Mouse (Mus musculus): ENCODE measurements around the gene Skil. TPM values are rescaled to one million over a fixed set of nuclear protein-coding genes. Genes with fewer than 3 reads are reported as not detected.

The Skil gene
- polyA plus RNA-seq, 1 experiment from 2014 or later = 30.2 TPM

GRCm38 (mm10) chr3:31061103-31061785, 33.6 kb upstream of the Skil start:
- H3K27ac ChIP-seq (ENCODE audit: poor library complexity, severe bottlenecking) = no peak overlapping the region
- 73% methylated on average over 20 of the region's 20 CpGs for WGBS
- no peak overlapping the region for H3K9ac ChIP-seq
- H3K36me3 ChIP-seq = no peaks in the 10 kb centered on the region
- ATAC-seq (ENCODE audit: insufficient number of reproducible peaks, low FRiP score) = no peak
- no peak overlapping the region for H3K4me3 ChIP-seq
- no peak overlapping the region for H3K4me2 ChIP-seq
- no peaks in the 10 kb centered on the region for H3K27me3 ChIP-seq (replicated peaks)
- no peaks in the 10 kb centered on the region for H3K4me1 ChIP-seq (replicated peaks)
- H3K9me3 ChIP-seq (replicated peaks) = no peaks in the 10 kb centered on the region

- Histone ChIP-seq H3K9me3 (replicated peaks) (no peaks in the 10 kb centered on the region), H3K4me3 (no peak overlapping the region), H3K4me1 (replicated peaks) (no peaks in the 10 kb centered on the region), H3K4me2 (no peak overlapping the region), H3K27me3 (replicated peaks) (no peaks in the 10 kb centered on the region), H3K9ac (no peak overlapping the region), H3K36me3 (no peaks in the 10 kb centered on the region), H3K27ac (ENCODE audit: poor library complexity, severe bottlenecking) (no peak overlapping the region)
- no peak for ATAC-seq (ENCODE audit: insufficient number of reproducible peaks, low FRiP score)
- 81% methylated on average over 4 of the region's 4 CpGs for whole genome bisulfite sequencing
These were observed 33.1 kb upstream of the Skil start for GRCm38 (mm10) chr3:31061786-31062120.

GRCm38 (mm10) chr3:31062325-31062724, 32.5 kb upstream of the Skil start:
- Histone ChIP-seq H3K36me3 (no peaks in the 10 kb centered on the region), H3K27ac (ENCODE audit: poor library complexity, severe bottlenecking) (no peak overlapping the region), H3K9ac (no peak overlapping the region), H3K9me3 (replicated peaks) (no peaks in the 10 kb centered on the region), H3K27me3 (replicated peaks) (no peaks in the 10 kb centered on the region), H3K4me2 (no peak overlapping the region), H3K4me1 (replicated peaks) (no peaks in the 10 kb centered on the region), H3K4me3 (no peak overlapping the region)
- ATAC-seq (ENCODE audit: insufficient number of reproducible peaks, low FRiP score) = no peak
- 78% methylated on average over 7 of the region's 7 CpGs for whole genome bisulfite sequencing

- no peaks in the 10 kb centered on the region for H3K4me1 ChIP-seq (replicated peaks)
- H3K36me3 ChIP-seq = no peaks in the 10 kb centered on the region
- 81% methylated on average over 7 of the region's 7 CpGs for WGBS
- no peaks in the 10 kb centered on the region for H3K9me3 ChIP-seq (replicated peaks)
- H3K27ac ChIP-seq (ENCODE audit: poor library complexity, severe bottlenecking) = no peak overlapping the region
- no peak overlapping the region for H3K4me3 ChIP-seq
- H3K9ac ChIP-seq = no peak overlapping the region
- no peak for ATAC-seq (ENCODE audit: insufficient number of reproducible peaks, low FRiP score)
- no peak overlapping the region for H3K4me2 ChIP-seq
- H3K27me3 ChIP-seq (replicated peaks) = no peaks in the 10 kb centered on the region
These were observed 26.4 kb upstream of the Skil start for GRCm38 (mm10) chr3:31068482-31068881.

- no peaks in the 10 kb centered on the region for H3K27me3 ChIP-seq (replicated peaks)
- H3K4me3 ChIP-seq = no peak overlapping the region
- ATAC-seq (ENCODE audit: insufficient number of reproducible peaks, low FRiP score) = no peak
- no peak overlapping the region for H3K27ac ChIP-seq (ENCODE audit: poor library complexity, severe bottlenecking)
- WGBS = 91% methylated on average over 14 of the region's 14 CpGs
- no peak overlapping the region for H3K9ac ChIP-seq
- H3K4me2 ChIP-seq = no peak overlapping the region
- H3K36me3 ChIP-seq = no peaks in the 10 kb centered on the region
- no peaks in the 10 kb centered on the region for H3K9me3 ChIP-seq (replicated peaks)
- no peaks in the 10 kb centered on the region for H3K4me1 ChIP-seq (replicated peaks)
These were observed 23.1 kb upstream of the Skil start for GRCm38 (mm10) chr3:31071804-31072203.

GRCm38 (mm10) chr3:31075808-31076207, 19.1 kb upstream of the Skil start:
- no peak overlapping the region for H3K4me3 ChIP-seq
- H3K9ac ChIP-seq = no peak overlapping the region
- H3K36me3 ChIP-seq = no peaks in the 10 kb centered on the region
- no peak overlapping the region for H3K4me2 ChIP-seq
- no peaks in the 10 kb centered on the region for H3K4me1 ChIP-seq (replicated peaks)
- H3K27ac ChIP-seq (ENCODE audit: poor library complexity, severe bottlenecking) = no peak overlapping the region
- H3K27me3 ChIP-seq (replicated peaks) = no peaks in the 10 kb centered on the region
- ATAC-seq (ENCODE audit: insufficient number of reproducible peaks, low FRiP score) = no peak
- WGBS = 45% methylated on average over 11 of the region's 11 CpGs
- no peaks in the 10 kb centered on the region for H3K9me3 ChIP-seq (replicated peaks)

GRCm38 (mm10) chr3:31077068-31077703, 17.7 kb upstream of the Skil start:
- no peak overlapping the region for H3K9ac ChIP-seq
- H3K27ac ChIP-seq (ENCODE audit: poor library complexity, severe bottlenecking) = no peak overlapping the region
- no peak overlapping the region for H3K4me3 ChIP-seq
- H3K4me1 ChIP-seq (replicated peaks) = no peaks in the 10 kb centered on the region
- no peaks in the 10 kb centered on the region for H3K27me3 ChIP-seq (replicated peaks)
- no peaks in the 10 kb centered on the region for H3K9me3 ChIP-seq (replicated peaks)
- no peaks in the 10 kb centered on the region for H3K36me3 ChIP-seq
- no peak overlapping the region for H3K4me2 ChIP-seq
- 83% methylated on average over 6 of the region's 6 CpGs for WGBS
- no peak for ATAC-seq (ENCODE audit: insufficient number of reproducible peaks, low FRiP score)

GRCm38 (mm10) chr3:31079450-31079849, 15.4 kb upstream of the Skil start:
- Histone ChIP-seq H3K9ac (no peak overlapping the region), H3K4me2 (no peak overlapping the region), H3K4me1 (replicated peaks) (peaks cover 8% of the 10 kb centered on the region; the same call in 1 of the 2 replicates), H3K27me3 (replicated peaks) (no peaks in the 10 kb centered on the region), H3K4me3 (no peak overlapping the region), H3K9me3 (replicated peaks) (no peaks in the 10 kb centered on the region), H3K27ac (ENCODE audit: poor library complexity, severe bottlenecking) (no peak overlapping the region), H3K36me3 (no peaks in the 10 kb centered on the region)
- WGBS = 69% methylated on average over 10 of the region's 10 CpGs
- no peak for ATAC-seq (ENCODE audit: insufficient number of reproducible peaks, low FRiP score)

GRCm38 (mm10) chr3:31080791-31081502, 13.9 kb upstream of the Skil start:
- no peak for ATAC-seq (ENCODE audit: insufficient number of reproducible peaks, low FRiP score)
- H3K27ac ChIP-seq (ENCODE audit: poor library complexity, severe bottlenecking) = no peak overlapping the region
- H3K4me2 ChIP-seq = no peak overlapping the region
- no peaks in the 10 kb centered on the region for H3K36me3 ChIP-seq
- H3K4me3 ChIP-seq = no peak overlapping the region
- H3K4me1 ChIP-seq (replicated peaks) = peaks cover 8% of the 10 kb centered on the region; the same call in 1 of the 2 replicates
- H3K9me3 ChIP-seq (replicated peaks) = no peaks in the 10 kb centered on the region
- H3K9ac ChIP-seq = no peak overlapping the region
- 0 out of 2 replicates have a peak, but pooled peaks cover 6% of the 10 kb centered on the region for H3K27me3 ChIP-seq (replicated peaks)
- 85% methylated on average over 10 of the region's 10 CpGs for WGBS

GRCm38 (mm10) chr3:31082838-31083506, 11.9 kb upstream of the Skil start:
- no peak overlapping the region for H3K4me3 ChIP-seq
- no peak overlapping the region for H3K27ac ChIP-seq (ENCODE audit: poor library complexity, severe bottlenecking)
- H3K4me2 ChIP-seq = no peak overlapping the region
- WGBS = 84% methylated on average over 12 of the region's 13 CpGs
- H3K36me3 ChIP-seq = no peaks in the 10 kb centered on the region
- H3K4me1 ChIP-seq (replicated peaks) = peaks cover 8% of the 10 kb centered on the region; the same call in 1 of the 2 replicates
- no peaks in the 10 kb centered on the region for H3K9me3 ChIP-seq (replicated peaks)
- no peak for ATAC-seq (ENCODE audit: insufficient number of reproducible peaks, low FRiP score)
- H3K27me3 ChIP-seq (replicated peaks) = 0 out of 2 replicates have a peak, but pooled peaks cover 6% of the 10 kb centered on the region
- no peak overlapping the region for H3K9ac ChIP-seq

All from heart, embryonic 12.5 days (tissue).